Mouse (Mus musculus): ENCODE measurements at regions not wholly inside any gene's neighbourhood (a gene's known extent, or its start where the extent isn't known, plus 50 kb on each side); places are given as distances from the start of the nearest gene placed in this dataset.
A peak's percentile ranks its signal among the peaks of the same experiment; 100 is the strongest.

DNA sequence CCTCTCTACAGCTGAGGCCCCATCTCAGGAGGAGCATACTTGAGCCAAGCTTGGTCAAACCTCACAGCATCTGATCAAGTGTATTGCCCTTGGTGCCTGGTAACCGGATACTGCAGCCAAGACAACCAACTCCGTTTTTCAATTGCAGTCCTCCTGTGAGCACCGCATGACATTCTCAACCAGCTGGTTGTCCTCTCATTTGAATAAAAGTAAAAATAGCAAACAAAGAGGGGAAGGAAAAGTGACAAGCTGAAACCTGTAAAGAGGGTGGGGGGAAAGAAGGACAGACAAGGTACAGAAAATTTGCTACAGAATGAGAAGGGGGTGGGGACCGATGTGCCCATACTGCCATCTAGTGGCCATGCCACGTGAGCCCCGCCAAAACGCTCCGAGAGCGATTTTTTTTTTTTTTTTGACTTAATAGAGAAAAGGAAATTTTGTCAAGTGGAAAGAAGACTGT is 314.0 kb downstream of the Zpld1 start:
- TF ChIP-seq CTCF (IDR thresholded peaks at IDR 0.05; ENCODE audit: insufficient read depth, low read length) (peak; percentile 70), POLR2A (IDR thresholded peaks at IDR 0.05; ENCODE audit: borderline replicate concordance, extremely low read depth, low read depth, low read length) (no peak)
